Mouse (Mus musculus): ENCODE data around the gene Kcna3. TPM values are rescaled to one million over a fixed set of nuclear protein-coding genes. Genes with fewer than 3 reads are reported as not detected.

Kcna3 gene
- total RNA-seq, 2 experiments from 2014 or later, result 28.5 to 28.6 TPM

DNA sequence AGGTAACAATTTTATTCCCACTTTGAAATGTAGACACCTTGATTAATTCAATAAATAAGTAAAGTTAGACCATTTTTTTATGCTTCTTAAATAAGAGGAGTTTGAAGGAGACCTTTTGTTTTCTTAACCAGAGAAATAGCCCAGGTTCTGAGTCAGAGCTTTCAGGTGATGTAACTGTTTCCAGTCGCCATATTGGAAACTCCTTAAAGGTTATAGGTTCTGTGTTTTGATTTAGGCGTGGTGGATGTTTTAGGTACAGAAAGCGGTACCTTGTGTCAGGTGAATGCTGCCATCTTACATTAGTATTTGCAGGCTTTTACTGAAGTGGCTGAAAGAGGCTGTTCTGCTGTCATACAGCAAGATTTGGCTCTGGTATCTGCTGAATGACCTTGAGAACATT is 4.4 kb downstream of the Kcna3 start:
- intact Hi-C loops (cut with DNase I), result no loop called here
- DNase-seq (ENCODE audit: low spot score in 2 of 2), result peak in 1 of 2 experiments; percentile 24

DNA sequence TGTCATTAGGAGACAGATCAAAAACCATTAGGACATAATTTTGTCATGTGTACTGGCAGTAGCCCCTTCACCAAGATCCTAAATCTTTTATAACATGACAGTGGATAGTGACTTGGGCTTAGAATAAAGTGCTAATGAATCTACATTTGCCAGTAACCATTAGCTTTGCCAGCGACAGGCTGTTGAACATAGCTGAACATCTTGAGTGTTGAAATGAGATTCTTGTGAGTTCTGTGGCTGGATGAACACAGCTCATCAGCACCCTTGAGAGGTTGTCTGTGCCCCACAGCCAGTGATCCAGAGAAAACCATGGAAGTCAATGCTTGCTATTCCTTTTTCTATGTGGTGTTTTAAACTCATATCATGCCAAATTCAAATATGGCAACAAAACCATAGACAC is 5.7 kb downstream of the Kcna3 start:
- intact Hi-C loops (cut with DNase I), result no loop called here
- peak in 1 of 2 experiments; percentile 18 for DNase-seq (ENCODE audit: low spot score in 2 of 2)

DNA sequence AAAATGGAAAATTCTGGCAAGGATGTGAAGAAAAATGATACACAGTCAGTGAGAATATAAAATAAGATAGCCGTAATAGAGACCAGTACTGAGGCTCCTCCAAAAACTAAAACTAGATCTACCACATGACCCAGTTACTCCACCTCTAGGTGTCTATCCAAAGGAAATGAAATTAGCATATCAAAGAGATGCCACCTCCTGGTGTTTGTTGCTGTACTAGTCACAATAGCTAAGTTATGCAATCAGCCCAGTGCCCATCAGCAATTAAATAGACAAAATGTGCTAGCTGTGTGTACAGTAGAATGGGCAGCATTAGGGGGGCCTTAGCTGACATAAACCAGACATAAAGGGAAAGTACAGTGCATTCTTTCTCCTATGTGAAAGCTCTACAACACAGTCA is 25.5 kb downstream of the Kcna3 start:
- intact Hi-C loops (cut with DNase I), result no loop called here

DNA sequence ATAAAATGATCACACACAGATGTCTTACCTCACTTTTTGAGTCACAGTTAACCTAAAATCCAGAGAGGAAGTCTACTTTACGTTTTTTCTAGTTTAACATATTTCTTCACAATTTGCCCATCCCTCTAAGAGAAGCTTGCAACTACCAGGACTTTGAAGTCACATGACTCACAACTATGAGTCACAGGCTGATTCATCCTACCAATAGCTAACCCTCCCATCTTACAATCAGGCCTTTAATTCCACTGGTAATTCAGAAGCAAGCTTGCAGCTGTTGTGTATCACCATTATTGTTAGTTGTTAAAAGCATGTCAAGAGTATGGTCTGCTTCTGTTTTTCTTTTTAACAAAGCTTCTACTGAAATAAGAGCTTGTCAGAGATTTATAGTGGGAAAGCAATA is 26.8 kb downstream of the Kcna3 start:
- DNase-seq (ENCODE audit: low spot score in 2 of 2), result no peak

More for the DNA sequence above, 25.5 kb downstream of the Kcna3 start:
- DNase-seq (ENCODE audit: low spot score in 2 of 2), result no peak

DNA sequence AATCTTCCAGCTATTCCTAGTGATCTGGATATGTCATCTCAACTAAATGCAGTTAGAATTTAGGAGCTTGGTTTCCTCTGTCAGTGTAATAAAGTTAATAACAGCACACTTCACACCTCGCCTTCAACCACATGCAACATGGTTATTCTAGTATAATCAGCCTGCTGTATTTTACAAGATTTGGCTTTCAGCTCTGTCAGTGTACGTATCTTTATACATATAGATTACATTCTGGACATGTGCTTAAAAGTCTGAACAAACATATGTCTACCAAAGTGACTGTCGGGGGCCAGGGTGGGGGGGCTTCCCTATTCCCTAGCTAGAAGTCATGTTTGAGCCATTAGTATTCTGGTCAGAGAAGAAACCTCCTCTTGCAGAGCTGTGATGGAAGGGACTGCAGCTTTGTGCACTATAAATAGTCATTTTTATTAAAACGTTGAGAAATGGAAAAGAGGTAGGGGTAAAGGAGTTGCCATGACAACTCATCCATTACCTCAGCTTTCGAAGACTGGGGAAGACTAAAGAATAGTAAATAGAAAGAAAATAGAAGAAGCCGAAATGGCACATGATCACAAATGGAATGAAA is 29.6 kb downstream of the Kcna3 start:
- DNase-seq (ENCODE audit: low spot score in 2 of 2), result peak in 1 of 2 experiments; percentile 28
- intact Hi-C loops (cut with DNase I), result no loop called here

More for the DNA sequence above, 26.8 kb downstream of the Kcna3 start:
- intact Hi-C loops (cut with DNase I), result no loop called here

DNA sequence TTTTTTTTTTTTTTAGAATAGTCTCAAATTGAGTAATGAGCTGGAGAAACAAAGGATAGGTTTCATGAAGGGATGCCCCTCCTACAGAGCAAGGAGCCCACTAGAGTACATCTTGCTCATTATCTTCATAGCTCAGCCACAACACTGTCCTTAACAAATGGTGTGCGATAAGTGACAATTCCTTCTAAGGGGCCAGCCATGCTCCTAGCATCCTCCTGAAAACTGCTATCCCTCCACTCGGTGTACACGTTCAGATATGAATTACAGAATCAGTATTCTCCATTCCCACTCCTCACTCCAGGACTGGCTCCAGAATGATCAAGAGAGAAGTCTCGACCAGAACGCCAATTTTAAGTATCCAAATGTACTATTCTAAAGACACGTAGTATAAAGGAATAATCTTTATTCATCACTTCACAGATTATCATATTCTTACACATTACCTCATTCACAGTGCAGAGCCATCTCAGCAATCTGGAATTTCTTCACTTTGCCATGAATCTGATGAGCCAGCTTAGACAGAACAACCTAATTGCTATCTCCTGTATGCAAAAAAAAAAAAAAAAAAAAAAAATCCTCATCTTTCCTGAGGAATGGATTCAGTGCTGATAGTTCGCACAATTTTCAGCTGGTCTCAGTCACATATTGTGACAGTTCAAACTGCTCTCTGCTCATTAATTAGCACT is 30.3 kb downstream of the Kcna3 start:
- intact Hi-C loops (cut with DNase I), result no loop called here

DNA sequence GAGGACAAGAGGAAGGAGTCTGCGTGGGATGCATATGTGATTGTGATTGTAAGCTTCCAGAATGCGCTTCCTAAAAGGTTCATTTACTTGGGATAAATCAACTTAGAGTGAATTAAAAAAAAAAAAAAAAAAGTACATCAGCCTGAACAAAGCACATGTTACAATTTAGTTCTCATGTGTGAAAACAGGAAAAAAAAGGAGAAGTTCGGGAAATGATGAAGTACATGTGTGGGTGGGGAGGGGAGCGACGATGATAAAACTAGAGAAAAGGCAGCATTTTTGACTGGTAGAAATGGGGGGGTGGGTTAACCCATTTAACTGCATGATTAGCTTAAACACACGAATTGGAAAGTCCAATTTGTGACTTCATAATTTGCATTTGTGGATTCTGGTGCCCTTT is 31.3 kb downstream of the Kcna3 start:
- no peak for DNase-seq (ENCODE audit: low spot score in 2 of 2)
- intact Hi-C loops (cut with DNase I), result no loop called here

More for the DNA sequence above, 30.3 kb downstream of the Kcna3 start:
- peak in 1 of 2 experiments; percentile 34 for DNase-seq (ENCODE audit: low spot score in 2 of 2)

DNA sequence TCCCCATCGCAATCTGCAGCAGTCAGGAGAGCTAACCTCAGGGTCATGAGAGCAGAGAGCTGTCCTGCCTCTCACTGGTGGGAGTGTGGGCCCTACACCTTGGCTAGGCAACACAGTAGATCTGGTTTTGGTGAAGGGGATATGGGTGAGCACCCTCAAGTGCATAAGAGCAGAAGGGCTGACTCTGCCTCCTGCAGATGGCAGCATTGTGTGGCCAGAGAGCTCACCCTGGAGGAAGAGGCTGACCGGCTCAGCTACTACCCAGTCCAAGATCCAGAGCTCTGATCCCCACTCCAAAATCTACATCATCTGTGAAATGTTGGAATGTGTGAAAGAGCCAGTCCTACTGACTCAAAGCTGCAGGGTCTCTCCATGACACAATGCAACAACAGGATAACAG is 37.9 kb downstream of the Kcna3 start:
- DNase-seq (ENCODE audit: low spot score in 2 of 2), result no peak
- intact Hi-C loops (cut with DNase I), result no loop called here

DNA sequence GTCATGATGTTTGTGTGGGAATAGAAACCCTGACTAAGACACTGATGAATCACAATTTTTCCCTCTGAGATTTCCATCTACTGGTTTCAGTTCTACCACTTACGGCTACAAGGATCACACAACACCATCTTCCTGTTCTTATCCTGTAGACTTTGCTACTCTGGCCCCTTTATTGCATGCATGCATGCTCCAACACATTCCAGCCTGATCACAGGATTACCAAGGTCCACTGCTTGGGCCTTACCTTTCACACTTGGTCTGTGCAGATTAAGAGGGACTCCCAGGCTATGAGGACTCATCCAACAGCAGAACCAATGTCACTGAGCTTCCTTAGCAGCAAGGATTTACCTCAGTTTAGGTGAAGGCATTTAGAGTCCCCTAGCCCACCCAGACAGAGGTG is 39.7 kb downstream of the Kcna3 start:
- DNase-seq (ENCODE audit: low spot score in 2 of 2), result no peak
- intact Hi-C loops (cut with DNase I), result no loop called here

DNA sequence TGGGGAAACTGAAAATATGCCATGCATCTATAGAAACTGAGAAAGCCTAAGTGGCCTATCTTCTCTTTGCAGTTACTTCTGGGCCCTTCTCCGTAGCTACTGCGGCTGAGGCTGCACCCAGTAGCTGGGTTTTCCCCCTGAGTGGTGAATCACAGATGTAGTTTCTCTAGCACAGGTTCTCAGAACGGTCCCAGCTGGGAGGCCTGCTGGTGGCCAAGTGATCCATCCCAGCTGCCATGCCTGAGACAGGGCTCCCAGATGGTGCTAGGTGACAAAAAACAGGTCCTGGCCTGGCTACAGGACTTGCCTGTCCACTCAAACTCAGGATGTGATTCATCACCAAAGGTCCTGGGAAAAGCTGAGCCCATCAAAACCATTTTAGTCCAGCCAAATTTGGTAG is 40.7 kb downstream of the Kcna3 start:
- intact Hi-C loops (cut with DNase I), result no loop called here
- no peak for DNase-seq (ENCODE audit: low spot score in 2 of 2)

DNA sequence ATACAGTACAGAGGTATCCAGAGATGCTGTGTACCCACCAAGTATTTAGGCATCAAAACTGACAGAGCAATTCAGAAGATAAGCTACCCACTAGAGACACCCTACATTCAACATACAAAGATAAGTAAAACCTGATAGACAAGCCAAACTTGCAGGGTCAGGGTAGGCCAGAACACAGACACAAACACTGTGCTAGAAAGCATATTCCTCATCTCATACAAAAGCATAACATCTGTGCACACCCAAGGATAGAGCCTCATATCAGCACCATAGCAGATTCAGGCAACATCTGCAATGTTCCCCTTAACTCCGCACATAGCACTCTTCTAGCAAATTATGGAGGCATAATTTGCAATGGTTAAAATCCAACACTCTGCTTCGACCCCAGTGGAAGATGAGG is 41.1 kb downstream of the Kcna3 start:
- no peak for DNase-seq (ENCODE audit: low spot score in 2 of 2)
- intact Hi-C loops (cut with DNase I), result no loop called here

DNA sequence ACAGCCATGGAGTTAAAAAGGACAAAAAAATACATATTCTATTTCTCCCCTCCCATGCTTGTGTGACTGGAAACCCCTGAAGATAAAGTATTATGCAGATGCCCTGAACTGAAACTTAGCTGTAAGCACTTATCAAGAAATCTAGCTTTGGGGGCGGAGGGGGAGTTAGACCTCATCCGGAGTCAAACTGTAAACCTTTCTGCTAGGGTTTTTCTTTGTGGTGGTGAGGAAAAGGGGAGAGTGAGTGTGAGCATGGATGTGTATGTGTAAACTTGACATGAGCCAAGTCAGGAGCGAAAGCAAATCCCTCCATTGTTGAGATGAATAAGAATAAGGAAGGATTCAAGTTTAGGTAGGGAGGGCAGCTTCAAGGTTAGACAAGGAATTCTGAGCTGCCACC is 44.8 kb downstream of the Kcna3 start:
- DNase-seq (ENCODE audit: low spot score in 2 of 2), result no peak

DNA sequence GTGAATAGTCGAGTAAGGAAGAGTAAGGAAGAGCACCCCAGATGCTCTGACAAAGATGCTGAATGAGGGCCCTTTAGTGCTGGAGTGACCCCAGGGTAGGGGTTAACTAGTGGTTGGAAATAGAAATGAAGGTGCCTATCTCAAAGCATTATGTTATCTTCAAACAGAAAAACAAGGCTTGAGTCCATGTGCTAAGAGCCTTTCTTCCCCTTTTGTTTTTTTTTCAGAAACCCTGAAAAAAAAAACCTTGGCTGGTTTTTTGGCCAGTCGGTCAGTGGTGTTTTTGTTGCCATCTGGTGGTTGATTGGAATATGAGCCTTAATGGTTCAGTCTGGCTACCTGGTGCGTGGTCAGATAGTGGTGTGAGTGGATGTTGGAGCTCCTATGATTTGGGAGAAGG is 45.3 kb downstream of the Kcna3 start:
- peak in 1 of 2 experiments; percentile 47 for DNase-seq (ENCODE audit: low spot score in 2 of 2)
- intact Hi-C loops (cut with DNase I), result loop anchor here (1.0 to 2.0 kb wide), 2 partner anchors 140 to 178 kb away; no protein-coding TSS in a partner anchor

More for the DNA sequence above, 44.8 kb downstream of the Kcna3 start:
- intact Hi-C loops (cut with DNase I), result loop anchor here (1.0 to 2.0 kb wide), 2 partner anchors 140 to 178 kb away; no protein-coding TSS in a partner anchor

DNA sequence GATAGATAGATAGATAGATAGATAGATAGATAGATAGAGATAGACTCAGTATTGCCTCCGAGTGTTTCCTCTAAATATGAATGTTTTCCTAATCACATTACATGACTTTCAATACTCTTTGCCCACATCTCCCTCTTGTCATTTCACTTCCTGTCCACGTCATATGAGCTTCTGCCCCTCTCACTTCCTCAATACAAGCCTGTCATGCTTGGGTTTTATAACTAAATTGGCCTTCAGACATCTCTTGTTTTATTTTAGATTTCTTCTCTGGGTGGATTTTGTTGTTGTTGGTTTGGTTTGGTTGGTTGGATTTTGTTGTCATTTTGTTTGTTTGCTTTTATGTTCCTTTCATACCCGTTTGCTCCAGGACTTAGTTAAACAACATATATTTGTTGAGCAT is 48.6 kb downstream of the Kcna3 start:
- no peak for DNase-seq (ENCODE audit: low spot score in 2 of 2)
- intact Hi-C loops (cut with DNase I), result no loop called here

DNA sequence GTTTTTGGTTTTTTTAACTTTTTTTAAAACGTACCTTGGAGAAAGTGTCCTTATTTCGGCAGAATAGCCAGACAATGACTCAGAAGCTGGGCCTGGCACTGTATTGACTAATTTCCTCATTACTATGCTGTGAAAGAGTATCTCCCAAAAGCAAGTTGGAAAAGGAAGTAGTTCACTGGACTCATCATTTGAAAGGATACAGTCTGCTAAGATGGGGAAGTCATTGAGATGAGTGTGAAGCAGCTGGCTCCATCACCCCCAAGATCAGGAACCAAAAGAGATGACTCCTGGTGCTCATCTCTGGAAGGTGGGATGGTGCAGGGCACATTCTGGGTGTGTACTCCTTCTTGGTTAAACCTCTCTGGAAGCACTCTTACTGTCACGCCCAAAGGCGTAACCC is 51.4 kb downstream of the Kcna3 start:
- no peak for DNase-seq (ENCODE audit: low spot score in 2 of 2)
- intact Hi-C loops (cut with DNase I), result no loop called here

Other genes starting within 250 kb of the Kcna3 start
- 10 to 100 TPM; 10.6 to 10.7 TPM for gene Cd53, start 246.0 kb upstream of the Kcna3 start, total RNA-seq (2021)
- gene Olfr266, start 209.9 kb upstream of the Kcna3 start, total RNA-seq (2021), result not detected
- 100 to 1,000 TPM in 1 of 2 experiments, 10 to 100 TPM in 1; 97.4 to 107 TPM for gene Kcna2, start 65.0 kb downstream of the Kcna3 start, total RNA-seq (2021)
- gene Kcna10, start 146.9 kb downstream of the Kcna3 start, total RNA-seq (2021), result not detected
- gene Cym, start 185.6 kb downstream of the Kcna3 start, total RNA-seq (2021), result not detected
- gene A630076J17Rik, start 194.4 kb downstream of the Kcna3 start, total RNA-seq (2021), result not detected
- gene Prok1, start 203.5 kb downstream of the Kcna3 start, total RNA-seq (2021), result not detected
- gene Lamtor5, start 242.7 kb downstream of the Kcna3 start, total RNA-seq (2021), result 10 to 100 TPM; 64.9 to 65.7 TPM